In the genomic region with DNA sequence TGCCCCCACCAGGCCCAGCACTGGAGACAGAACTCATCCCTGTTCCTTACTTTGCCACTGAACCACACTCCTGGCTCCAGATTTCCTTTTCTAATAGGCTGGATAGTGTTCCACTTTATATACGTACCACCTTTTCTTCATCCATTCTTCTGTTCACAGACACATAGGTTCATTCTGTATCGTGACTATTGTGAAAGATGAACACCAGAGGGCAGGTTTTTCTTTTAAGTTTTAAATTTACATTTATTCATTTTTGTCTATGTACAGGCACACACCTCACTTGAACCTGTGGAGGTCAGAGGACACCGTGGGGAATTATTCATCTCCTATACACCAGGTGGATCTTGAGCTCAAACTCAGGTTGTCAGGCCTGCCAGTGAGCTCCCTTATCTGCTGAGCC, we compare ENCODE assay signal across 1 mouse cellular context.
A peak's percentile ranks its signal among the peaks of the same experiment; 100 is the strongest.
TF ChIP-seq lines count a peak whose summit lies in the region.

No protein-coding gene starts in this region.

TF ChIP-seq in CH12.LX, 34 proteins besides CTCF, POLR2A, EP300 and RAD21:
- peak; percentile 50 for TF ChIP-seq SMC3 (IDR thresholded peaks at IDR 0.05; ENCODE audit: low read depth, low read length)
- no peak for TF ChIP-seq ZNF384 (IDR thresholded peaks at IDR 0.05; ENCODE audit: low read depth, low read length)
- TF ChIP-seq TCF12 (IDR thresholded peaks at IDR 0.05; ENCODE audit: low read depth, low read length): no peak
- no peak for TF ChIP-seq E2F4 (IDR thresholded peaks at IDR 0.05; ENCODE audit: insufficient replicate concordance, low read depth, low read length)
- no peak for TF ChIP-seq TBP (conservative IDR thresholded peaks at IDR 0.05; ENCODE audit: low read depth, low read length)
